Comparison of ENCODE assay signal across 8 mouse cellular contexts in genomic region chr13:38634256-38634799, GRCm38 (mm10). TPM values are rescaled to one million over a fixed set of nuclear protein-coding genes. Genes with fewer than 3 reads are reported as not detected.
DNase-seq lines count a peak whose midpoint lies in the region; ATAC-seq and TF ChIP-seq lines count a peak whose summit lies in the region.

No protein-coding gene starts in this region.

- WGBS in heart, embryonic 15.5 days, result under 1% methylated on average over 19 of the region's 19 CpGs
- 1% methylated on average over 19 of the region's 19 CpGs for WGBS in forebrain, embryonic 10.5 days
- under 1% methylated on average over 19 of the region's 19 CpGs for WGBS in intestine, embryonic 15.5 days
- whole genome bisulfite sequencing in limb, embryonic 15.5 days, result under 1% methylated on average over 19 of the region's 19 CpGs

- peak overlapping the region; percentile 74 for H3K4me2 ChIP-seq in heart, embryonic 15.5 days
- H3K4me2 ChIP-seq in intestine, embryonic 15.5 days (replicated peaks), result peak overlapping the region; percentile 70
- H3K4me2 ChIP-seq in limb, embryonic 15.5 days, result peak overlapping the region; percentile 69

- peak overlapping the region; percentile 95 for H3K4me3 ChIP-seq in heart, embryonic 15.5 days
- H3K4me3 ChIP-seq in G1E (ENCODE audit: low read depth, low read length), result peak overlapping the region; percentile 86
- H3K4me3 ChIP-seq in forebrain, embryonic 10.5 days, result peak overlapping the region; percentile 88
- peak overlapping the region; percentile 77 for H3K4me3 ChIP-seq in intestine, embryonic 15.5 days (replicated peaks)
- peak overlapping the region; percentile 88 for H3K4me3 ChIP-seq in limb, embryonic 15.5 days

- no peaks in the 10 kb centered on the region for H3K27me3 ChIP-seq in heart, embryonic 15.5 days
- no peaks in the 10 kb centered on the region for H3K27me3 ChIP-seq in G1E (ENCODE audit: insufficient read depth, low read length)
- H3K27me3 ChIP-seq in forebrain, embryonic 10.5 days (ENCODE audit: poor library complexity, severe bottlenecking), result no peaks in the 10 kb centered on the region
- no peaks in the 10 kb centered on the region for H3K27me3 ChIP-seq in intestine, embryonic 15.5 days (replicated peaks)
- no peaks in the 10 kb centered on the region for H3K27me3 ChIP-seq in limb, embryonic 15.5 days

- peaks cover 10% of the 10 kb centered on the region for H3K4me1 ChIP-seq in heart, embryonic 15.5 days (replicated peaks)
- H3K4me1 ChIP-seq in G1E (ENCODE audit: insufficient read depth, low read depth, low read length), result peaks cover 38% of the 10 kb centered on the region
- peaks cover 13% of the 10 kb centered on the region for H3K4me1 ChIP-seq in forebrain, embryonic 10.5 days
- H3K4me1 ChIP-seq in intestine, embryonic 15.5 days (replicated peaks), result peaks cover 5% of the 10 kb centered on the region; the same call in 1 of the 2 replicates
- H3K4me1 ChIP-seq in limb, embryonic 15.5 days, result peaks cover 8% of the 10 kb centered on the region; the same call in 1 of the 2 replicates

- no peak for DNase-seq in heart, adult 8-10 months (ENCODE audit: low spot score)
- DNase-seq in G1E (ENCODE audit: low spot score), result peak; percentile 26
- no peak for DNase-seq in forebrain, embryonic 10.5 days (ENCODE audit: extremely low spot score, low spot score)
- DNase-seq in retina, embryonic 14.5 days (ENCODE audit: low spot score), result peak; percentile 38
- DNase-seq in cerebellum, adult 11-12 months, result no peak

- peak overlapping the region; percentile 87 for H3K9ac ChIP-seq in heart, embryonic 15.5 days
- peak overlapping the region; percentile 77 for H3K9ac ChIP-seq in intestine, embryonic 15.5 days
- H3K9ac ChIP-seq in limb, embryonic 15.5 days, result peak overlapping the region; percentile 66

- peak overlapping the region; percentile 88 for H3K27ac ChIP-seq in heart, embryonic 15.5 days
- peak overlapping the region; percentile 94 for H3K27ac ChIP-seq in forebrain, embryonic 10.5 days
- H3K27ac ChIP-seq in intestine, embryonic 15.5 days, result peak overlapping the region; percentile 55; the same call in 1 of the 2 replicates
- peak overlapping the region; percentile 85 for H3K27ac ChIP-seq in limb, embryonic 15.5 days

- H3K9me3 ChIP-seq in heart, embryonic 15.5 days (replicated peaks), result no peaks in the 10 kb centered on the region
- H3K9me3 ChIP-seq in G1E (replicated peaks), result no peaks in the 10 kb centered on the region
- H3K9me3 ChIP-seq in forebrain, embryonic 10.5 days, result no peaks in the 10 kb centered on the region
- H3K9me3 ChIP-seq in intestine, embryonic 15.5 days, result no peaks in the 10 kb centered on the region
- H3K9me3 ChIP-seq in limb, embryonic 15.5 days, result no peaks in the 10 kb centered on the region

- no peaks in the 10 kb centered on the region for H3K36me3 ChIP-seq in heart, embryonic 15.5 days
- H3K36me3 ChIP-seq in G1E (replicated peaks), result peaks cover 30% of the 10 kb centered on the region
- H3K36me3 ChIP-seq in forebrain, embryonic 10.5 days (replicated peaks), result peaks cover 6% of the 10 kb centered on the region; the same call in 1 of the 2 replicates
- H3K36me3 ChIP-seq in intestine, embryonic 15.5 days, result peaks cover 3% of the 10 kb centered on the region; the same call in 1 of the 2 replicates
- peaks cover 7% of the 10 kb centered on the region; the same call in 1 of the 2 replicates for H3K36me3 ChIP-seq in limb, embryonic 15.5 days

- ATAC-seq in heart, embryonic 15.5 days (replicated peaks; ENCODE audit: insufficient number of reproducible peaks, insufficient read depth, low FRiP score, low read depth), result peak; percentile 71
- ATAC-seq in G1E (ENCODE audit: extremely low read depth, insufficient number of reproducible peaks, low FRiP score, poor library complexity, severe bottlenecking), result no peak; the same call in 1 of the 2 replicates
- peak; percentile 82 for ATAC-seq in intestine, embryonic 15.5 days
- no peak; the same call in 1 of the 2 replicates for ATAC-seq in limb, embryonic 15.5 days (ENCODE audit: insufficient number of reproducible peaks, low FRiP score, low TSS enrichment, low read depth)

- no peak for TF ChIP-seq CTCF in G1E (IDR thresholded peaks at IDR 0.05; ENCODE audit: low read depth, low read length)

RNA-seq across cellular contexts. Expression of gene Bloc1s5, which starts 0.6 kb away (rescaled TPM):
- polyA plus RNA-seq in heart, embryonic 15.5 days (2015; fragmentation: Nextera tagmentation; extraction: Ambion mirVana), result 16.6 and 17.3 TPM in 2 replicates
- 10 to 100 TPM; 10.7 to 14.6 (median 11.4) TPM for total RNA-seq in heart, adult 8-10 months (2022)
- total RNA-seq in G1E (2014; fragmentation: Nextera tagmentation) (17.2 and 25.8 TPM in 2 replicates), G1E (2017) (26.6 and 35.2 TPM in 2 replicates)
- 8.2 and 10.4 TPM in 2 replicates for polyA plus RNA-seq in G1E (2012)
- polyA plus RNA-seq in forebrain, embryonic 10.5 days (2016; fragmentation: Nextera tagmentation; extraction: Ambion mirVana), result 24.2 and 27.0 TPM in 2 replicates
- 14.3 and 15.9 TPM in 2 replicates for polyA plus RNA-seq in intestine, embryonic 15.5 days (2015; fragmentation: Nextera tagmentation; extraction: Ambion mirVana)
- 17.0 and 19.4 TPM in 2 replicates for polyA plus RNA-seq in limb, embryonic 15.5 days (2015; fragmentation: Nextera tagmentation; extraction: Ambion mirVana)

RNA-seq across cellular contexts. Expression of gene Eef1e1, which starts 24.5 kb away (rescaled TPM):
- 25.5 and 29.9 TPM in 2 replicates for polyA plus RNA-seq in heart, embryonic 15.5 days (2015; fragmentation: Nextera tagmentation; extraction: Ambion mirVana)
- total RNA-seq in heart, adult 8-10 months (2022), result 10 to 100 TPM; 11.4 to 17.3 (median 14.8) TPM
- total RNA-seq in G1E (2014; fragmentation: Nextera tagmentation) (73.1 and 95.1 TPM in 2 replicates), G1E (2017) (67.5 and 77.6 TPM in 2 replicates)
- 30.0 and 34.4 TPM in 2 replicates for polyA plus RNA-seq in G1E (2012)
- polyA plus RNA-seq in forebrain, embryonic 10.5 days (2016; fragmentation: Nextera tagmentation; extraction: Ambion mirVana), result 73.8 and 77.7 TPM in 2 replicates
- polyA plus RNA-seq in intestine, embryonic 15.5 days (2015; fragmentation: Nextera tagmentation; extraction: Ambion mirVana), result 53.4 TPM in 2 replicates
- polyA plus RNA-seq in limb, embryonic 15.5 days (2015; fragmentation: Nextera tagmentation; extraction: Ambion mirVana), result 36.1 and 37.4 TPM in 2 replicates

Comparison
In these comparisons a context has a peak if more than half of its experiments do, and no peak if none do; other contexts are left out.
1. ATAC-seq: peak in heart, embryonic 15.5 days (single experiment) and intestine, embryonic 15.5 days (single experiment); none in G1E (single experiment) and limb, embryonic 15.5 days (single experiment).
2. DNase-seq: peak in G1E (single experiment) and retina, embryonic 14.5 days (single experiment); none in heart, adult 8-10 months (single experiment), forebrain, embryonic 10.5 days (single experiment) and cerebellum, adult 11-12 months (single experiment).
3. Peak in every context shown above with its lines, with median percentiles within 50 percentile points of each other: H3K27ac ChIP-seq, H3K4me2 ChIP-seq, H3K4me3 ChIP-seq and H3K9ac ChIP-seq.